Mouse (Mus musculus) kidney, embryonic 16.5 days (tissue): Measurements from ENCODE around the gene Epop. TPM values are rescaled to one million over a fixed set of nuclear protein-coding genes. Genes with fewer than 3 reads are reported as not detected.
"Not testable (repeated sequence)": the region's sequence is repeated elsewhere in the genome, so short reads cannot be mapped to it uniquely, and the experiment has no call there.

ENCODE experiments used
- ATAC-seq: fragments of 200-750 bp; cut with Nextera tagmentation; 2 replicates; pipeline ENCODE4 v1.8.0; 2017; ENCODE audit warnings: moderate TSS enrichment; ENCODE audit not compliant: low FRiP score, low TSS enrichment
- H3K27ac ChIP-seq: fragments of 300-500 bp; sonication (generic); 2 replicates; pipeline ENCODE4 v1.5.1; 2014; ENCODE audit warnings: low read length
- H3K27me3 ChIP-seq: fragments of 300-500 bp; sonication (generic); 2 replicates; pipeline ENCODE4 v1.6.1; 2014; ENCODE audit warnings: low read length, control low read depth, mixed read lengths; ENCODE audit not compliant: insufficient read depth
- H3K36me3 ChIP-seq: fragments of 300-500 bp; sonication (generic); 2 replicates; pipeline ENCODE4 v1.6.1; 2014; ENCODE audit warnings: low read length, control low read depth, mixed read lengths; ENCODE audit not compliant: insufficient read depth
- H3K4me1 ChIP-seq: fragments of 300-500 bp; sonication (generic); 2 replicates; pipeline ENCODE4 v1.6.1; 2014; ENCODE audit warnings: low read length, control low read depth, mixed read lengths; ENCODE audit not compliant: insufficient read depth
- H3K4me2 ChIP-seq: fragments of 300-500 bp; sonication (generic); replicated peaks from 2 replicates; pipeline ENCODE4 v1.6.1; 2014; ENCODE audit warnings: low read depth, low read length
- H3K4me3 ChIP-seq: fragments of 300-500 bp; sonication (generic); 2 replicates; pipeline ENCODE4 v1.5.1; 2014; ENCODE audit warnings: mild to moderate bottlenecking, low read length
- H3K9ac ChIP-seq: fragments of 300-500 bp; sonication (generic); replicated peaks from 2 replicates; pipeline ENCODE4 v1.6.1; 2014; ENCODE audit warnings: low read length
- H3K9me3 ChIP-seq: fragments of 300-500 bp; sonication (generic); 2 replicates; pipeline ENCODE4 v1.6.1; 2016; ENCODE audit warnings: low read length, control low read depth
- WGBS: fragments of 180-500 bp; shearing (Covaris S2); extraction: QIAGEN DNeasy Blood & Tissue Kit; methylation state at CpG from one replicate; pipeline ENCODE4 v1.1.7; 2014; 5-methylcytosine and 5-hydroxymethylcytosine counted together
- polyA plus RNA-seq: library from polyadenylated mRNA; unstranded; fragments of >200 nt; fragmentation: Nextera tagmentation; extraction: Ambion mirVana; gene quantifications from 2 replicates; pipeline ENCODE4 v1.2.1, GENCODE M21; 2015

Gene Epop
- polyA plus RNA-seq, 1 experiment from 2014 or later = 2.3 TPM

GRCm38 (mm10) chr11:97656269-97656971, 26.9 kb upstream of the Epop start:
- H3K4me1 ChIP-seq = peaks cover 30% of the 10 kb centered on the region
- 82% methylated on average over 14 of the region's 14 CpGs for WGBS
- no peaks in the 10 kb centered on the region for H3K36me3 ChIP-seq
- H3K9ac ChIP-seq = no peak overlapping the region
- no peak overlapping the region for H3K4me3 ChIP-seq
- no peak overlapping the region for H3K27ac ChIP-seq
- no peak overlapping the region for H3K4me2 ChIP-seq
- no peaks in the 10 kb centered on the region for H3K27me3 ChIP-seq
- no peak for ATAC-seq
- no peaks in the 10 kb centered on the region for H3K9me3 ChIP-seq

- no peak overlapping the region for H3K9ac ChIP-seq
- H3K4me1 ChIP-seq = peaks cover 15% of the 10 kb centered on the region
- ATAC-seq = no peak
- no peaks in the 10 kb centered on the region for H3K9me3 ChIP-seq
- H3K36me3 ChIP-seq = no peaks in the 10 kb centered on the region
- no peak overlapping the region for H3K4me2 ChIP-seq
- H3K4me3 ChIP-seq = no peak overlapping the region
- H3K27ac ChIP-seq = no peak overlapping the region
- WGBS = 91% methylated on average over 2 of the region's 2 CpGs
- H3K27me3 ChIP-seq = no peaks in the 10 kb centered on the region
These were observed 24.7 kb upstream of the Epop start for GRCm38 (mm10) chr11:97654210-97654609.

- not testable (repeated sequence) for H3K4me3 ChIP-seq, H3K4me2 ChIP-seq, H3K27ac ChIP-seq, H3K4me1 ChIP-seq, H3K9ac ChIP-seq, ATAC-seq, H3K9me3 ChIP-seq, H3K36me3 ChIP-seq, H3K27me3 ChIP-seq
- WGBS = 86% methylated on average over 11 of the region's 11 CpGs
These were observed 23.9 kb upstream of the Epop start for GRCm38 (mm10) chr11:97653376-97653775.

- ATAC-seq = no peak
These were observed 20.8 kb upstream of the Epop start for GRCm38 (mm10) chr11:97650341-97650740.

GRCm38 (mm10) chr11:97648541-97648940, 19.0 kb upstream of the Epop start:
- H3K9me3 ChIP-seq, H3K27me3 ChIP-seq, H3K4me2 ChIP-seq, H3K4me3 ChIP-seq, H3K4me1 ChIP-seq, H3K9ac ChIP-seq, ATAC-seq, H3K27ac ChIP-seq, H3K36me3 ChIP-seq: not testable (repeated sequence)
- WGBS = 84% methylated on average over 4 of the region's 4 CpGs

More at GRCm38 (mm10) chr11:97650341-97650740, 20.8 kb upstream of the Epop start:
- no peaks in the 10 kb centered on the region for H3K9me3 ChIP-seq
- H3K4me1 ChIP-seq = no peaks in the 10 kb centered on the region
- no peak overlapping the region for H3K4me3 ChIP-seq
- 59% methylated on average over 5 of the region's 5 CpGs for WGBS
- H3K36me3 ChIP-seq = no peaks in the 10 kb centered on the region
- no peaks in the 10 kb centered on the region for H3K27me3 ChIP-seq
- H3K27ac ChIP-seq = no peak overlapping the region
- H3K9ac ChIP-seq = no peak overlapping the region
- no peak overlapping the region for H3K4me2 ChIP-seq

- H3K4me2 ChIP-seq = no peak overlapping the region
- H3K27me3 ChIP-seq = no peaks in the 10 kb centered on the region
- no peak overlapping the region for H3K4me3 ChIP-seq
- no peaks in the 10 kb centered on the region for H3K36me3 ChIP-seq
- H3K4me1 ChIP-seq = no peaks in the 10 kb centered on the region
- no peak overlapping the region for H3K9ac ChIP-seq
- no peak for ATAC-seq
- H3K9me3 ChIP-seq = no peaks in the 10 kb centered on the region
- 7% methylated on average over 6 of the region's 6 CpGs for WGBS
- no peak overlapping the region for H3K27ac ChIP-seq
These were observed 15.3 kb upstream of the Epop start for GRCm38 (mm10) chr11:97644834-97645233.

- no peak for ATAC-seq
- 78% methylated on average over 8 of the region's 8 CpGs for WGBS
- Histone ChIP-seq H3K4me3 (no peak overlapping the region), H3K4me2 (no peak overlapping the region), H3K9ac (no peak overlapping the region), H3K9me3 (no peaks in the 10 kb centered on the region), H3K27ac (no peak overlapping the region), H3K4me1 (no peaks in the 10 kb centered on the region), H3K27me3 (no peaks in the 10 kb centered on the region), H3K36me3 (no peaks in the 10 kb centered on the region)
These were observed 14.0 kb upstream of the Epop start for GRCm38 (mm10) chr11:97643380-97644055.

GRCm38 (mm10) chr11:97642746-97643145, 13.2 kb upstream of the Epop start:
- Histone ChIP-seq H3K27ac (no peak overlapping the region), H3K4me3 (no peak overlapping the region), H3K9ac (no peak overlapping the region), H3K9me3 (no peaks in the 10 kb centered on the region), H3K36me3 (no peaks in the 10 kb centered on the region), H3K27me3 (no peaks in the 10 kb centered on the region), H3K4me1 (no peaks in the 10 kb centered on the region), H3K4me2 (no peak overlapping the region)
- 51% methylated on average over 2 of the region's 2 CpGs for WGBS
- ATAC-seq = no peak

- Histone ChIP-seq H3K9ac (no peak overlapping the region), H3K4me3 (no peak overlapping the region), H3K27me3 (no peaks in the 10 kb centered on the region), H3K4me2 (no peak overlapping the region), H3K27ac (no peak overlapping the region), H3K9me3 (no peaks in the 10 kb centered on the region), H3K36me3 (no peaks in the 10 kb centered on the region), H3K4me1 (no peaks in the 10 kb centered on the region)
- no peak for ATAC-seq
- WGBS = 43% methylated on average over 8 of the region's 8 CpGs
These were observed 12.2 kb upstream of the Epop start for GRCm38 (mm10) chr11:97641668-97642067.

- H3K9ac ChIP-seq = no peak overlapping the region
- ATAC-seq = no peak
- 0 out of 2 replicates have a peak, but pooled peaks cover under 1% of the 10 kb centered on the region for H3K4me1 ChIP-seq
- H3K4me3 ChIP-seq = no peak overlapping the region
- WGBS = 79% methylated on average over 11 of the region's 11 CpGs
- H3K27me3 ChIP-seq = peaks cover 13% of the 10 kb centered on the region
- H3K36me3 ChIP-seq = no peaks in the 10 kb centered on the region
- H3K27ac ChIP-seq = no peak overlapping the region
- no peak overlapping the region for H3K4me2 ChIP-seq
- no peaks in the 10 kb centered on the region for H3K9me3 ChIP-seq
These were observed 6.0 kb upstream of the Epop start for GRCm38 (mm10) chr11:97635468-97636019.
